Mouse (Mus musculus) adrenal gland, postnatal 10 days (tissue): ENCODE data around the gene Mei4. TPM values are rescaled to one million over a fixed set of nuclear protein-coding genes. Genes with fewer than 3 reads are reported as not detected.

Experiments
- DNase-seq: peaks from one replicate; pipeline ENCODE4 v3.0.0; 2021; ENCODE audit warnings: mixed read lengths
- long read RNA-seq, 2 experiments: library from polyadenylated mRNA; stranded (forward); transcript quantifications; one replicate each; pipeline ENCODE4 v2.0.0; 2021
- total RNA-seq, 2 experiments: library from RNA; stranded (reverse); gene quantifications; 2 replicates each; pipeline ENCODE4 v1.2.3; 2021

The Mei4 gene
- total RNA-seq, result under 1 TPM; 0.15 to 0.48 TPM
- long read RNA-seq, experiment 1, result 0 reads
- long read RNA-seq, experiment 2, result 0 reads

- DNase-seq, result peak; percentile 78
Measured at GRCm38 (mm10) chr9:81863181-81863887, at the start of gene Mei4. TSS of gene Mei4 (plus strand) at chr9:81863670.

- no peak for DNase-seq
Measured at GRCm38 (mm10) chr9:81819715-81820373, 43.6 kb upstream of the Mei4 start.

DNA sequence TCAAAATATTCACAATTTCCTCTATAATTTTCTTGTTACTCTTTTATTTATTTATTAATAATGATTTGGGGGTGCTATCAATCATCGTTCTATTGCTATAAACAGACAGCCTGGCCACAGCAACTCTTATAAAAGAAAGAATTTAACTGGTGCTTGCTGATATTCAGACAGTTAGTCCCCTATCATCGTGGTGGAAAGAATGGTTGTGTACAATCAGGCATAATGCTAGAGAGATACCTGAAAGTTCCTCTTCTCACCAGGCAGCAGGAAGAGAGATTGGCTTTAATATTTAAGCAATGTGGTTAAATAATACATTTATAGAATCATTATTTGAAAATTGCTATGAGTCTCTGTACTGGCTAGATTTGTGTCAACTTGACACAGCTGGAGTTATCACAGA is 35.9 kb upstream of the Mei4 start:
- no peak for DNase-seq

- no peak for DNase-seq
Measured at GRCm38 (mm10) chr9:81834056-81834455, 29.4 kb upstream of the Mei4 start.

GRCm38 (mm10) chr9:81858861-81859260 is 4.6 kb upstream of the Mei4 start:
- DNase-seq, result no peak

DNA sequence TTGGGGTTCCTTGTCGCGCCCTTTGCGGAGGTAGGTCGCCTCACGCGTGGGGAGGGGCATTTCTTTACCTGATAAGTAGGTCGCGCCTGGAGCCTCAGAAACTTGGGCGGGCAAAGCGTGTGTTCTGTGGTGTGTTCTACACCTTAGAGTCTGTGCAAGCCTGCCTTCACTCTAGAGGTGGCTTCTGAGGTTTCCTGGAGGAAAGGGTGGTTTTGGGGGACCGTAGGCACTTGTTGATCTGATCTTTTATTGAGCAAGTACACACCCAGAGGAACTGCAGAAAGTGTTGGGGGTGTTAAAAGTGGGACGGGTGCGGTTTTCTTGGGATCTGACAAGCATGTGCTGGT is 391 bp downstream of the Mei4 start:
- no peak for DNase-seq

- DNase-seq, result no peak
Measured at GRCm38 (mm10) chr9:81866032-81866431, 2.6 kb downstream of the Mei4 start.

- DNase-seq, result no peak
Measured at GRCm38 (mm10) chr9:81921456-81921855, 58.0 kb downstream of the Mei4 start.

DNA sequence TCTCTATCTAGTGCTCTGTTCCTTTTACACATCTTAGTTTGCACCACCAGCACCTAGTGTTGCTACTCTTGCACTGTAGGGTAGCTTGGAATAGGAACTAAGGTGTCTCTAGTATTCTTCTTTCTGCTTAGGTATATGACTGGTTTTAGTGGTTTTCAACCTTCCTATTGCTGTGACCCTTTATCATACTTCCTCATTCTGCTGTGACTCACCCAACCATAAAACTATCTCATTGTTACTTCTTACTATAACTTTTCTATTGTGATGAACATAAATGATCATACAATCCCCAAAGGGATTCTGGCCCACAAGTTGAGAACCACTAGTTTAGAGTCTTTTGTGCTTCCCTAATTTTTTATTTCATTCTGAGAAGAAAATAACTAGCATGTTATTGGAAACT is 61.3 kb downstream of the Mei4 start:
- DNase-seq, result no peak

- no peak for DNase-seq
Measured at GRCm38 (mm10) chr9:81940533-81940932, 77.1 kb downstream of the Mei4 start.

- DNase-seq, result no peak
Measured at GRCm38 (mm10) chr9:81945624-81946023, 82.2 kb downstream of the Mei4 start.

DNA sequence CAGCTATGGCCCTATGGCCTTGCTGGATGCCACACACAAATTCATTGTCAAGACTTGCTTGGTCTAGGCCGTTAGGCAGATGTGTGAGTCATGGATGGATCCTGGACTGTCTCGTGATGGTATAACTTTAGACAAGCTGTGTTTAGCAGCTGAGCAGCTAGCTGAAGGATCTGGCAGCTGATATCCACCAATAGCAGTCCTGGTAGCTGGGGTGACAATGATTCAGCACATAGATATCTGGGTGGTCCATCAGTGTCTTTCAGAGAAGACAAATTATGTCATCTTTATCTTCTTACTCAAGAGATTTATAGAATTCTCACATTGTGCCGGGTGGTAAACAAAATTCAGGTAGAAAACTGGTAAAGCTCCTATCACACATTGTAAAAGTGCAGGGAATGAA is 93.4 kb downstream of the Mei4 start:
- DNase-seq, result no peak

DNA sequence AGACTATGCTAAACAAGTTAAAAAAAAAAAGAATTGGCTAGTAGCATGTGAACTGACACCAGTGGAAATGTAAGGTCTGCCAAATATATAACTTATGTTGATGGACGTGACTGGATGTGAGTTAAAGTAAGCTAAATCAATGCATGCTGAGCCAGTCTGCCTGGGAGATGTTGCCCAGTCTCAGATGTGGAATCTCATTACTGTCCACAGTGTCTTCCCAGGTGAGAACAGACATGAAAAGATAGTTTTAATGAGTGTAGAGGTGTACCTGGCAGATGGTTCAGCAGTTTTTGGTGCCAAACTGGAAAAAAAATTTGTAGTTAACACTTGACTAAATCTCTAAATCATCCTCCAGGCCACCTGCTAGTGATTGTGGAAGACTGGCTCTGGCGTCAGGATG is 94.4 kb downstream of the Mei4 start:
- DNase-seq, result no peak

GRCm38 (mm10) chr9:81966765-81967164 is 103.3 kb downstream of the Mei4 start:
- no peak for DNase-seq

DNA sequence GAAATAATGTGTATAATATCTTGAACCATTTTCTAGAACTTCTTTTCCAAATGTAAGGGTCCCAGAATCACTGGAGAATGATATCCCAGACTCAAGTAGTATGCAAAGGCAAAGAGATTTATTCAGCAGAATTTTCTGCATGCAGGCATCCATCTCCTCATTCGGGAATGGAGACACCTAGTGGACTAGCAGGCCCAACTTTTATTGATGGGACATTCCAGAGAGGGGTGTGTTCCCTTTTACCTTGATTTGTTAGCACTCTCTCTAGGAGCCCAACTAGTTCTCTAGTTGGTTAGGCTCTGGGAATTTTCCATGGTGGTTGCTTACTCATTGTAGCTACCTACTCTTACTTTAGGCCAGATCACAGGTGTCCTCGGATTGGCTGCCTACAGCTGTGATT is 105.5 kb downstream of the Mei4 start:
- no peak for DNase-seq

GRCm38 (mm10) chr9:81982461-81982860 is 119.0 kb downstream of the Mei4 start:
- no peak for DNase-seq

DNA sequence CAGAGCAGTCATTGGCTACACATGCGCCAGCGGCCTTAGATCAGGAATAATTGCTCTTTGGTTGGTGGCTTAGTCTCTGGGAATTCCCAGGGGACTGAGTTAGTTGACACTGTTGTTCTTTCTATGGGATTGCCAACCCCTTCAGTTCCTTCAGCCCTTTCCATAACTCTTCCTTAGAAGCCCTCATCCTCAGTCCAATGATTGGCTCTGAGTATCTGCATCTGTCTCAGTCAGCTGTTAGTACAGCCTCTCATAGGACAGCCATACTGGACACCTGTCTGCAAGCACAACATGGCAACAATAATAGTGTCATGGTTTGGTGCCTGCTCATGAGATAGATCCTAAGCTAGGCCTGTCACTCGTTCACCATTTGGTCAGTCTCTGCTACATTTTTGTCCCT is 149.5 kb downstream of the Mei4 start:
- DNase-seq, result no peak

- no peak for DNase-seq
Measured at GRCm38 (mm10) chr9:82042515-82043056, 179.1 kb downstream of the Mei4 start.

DNA sequence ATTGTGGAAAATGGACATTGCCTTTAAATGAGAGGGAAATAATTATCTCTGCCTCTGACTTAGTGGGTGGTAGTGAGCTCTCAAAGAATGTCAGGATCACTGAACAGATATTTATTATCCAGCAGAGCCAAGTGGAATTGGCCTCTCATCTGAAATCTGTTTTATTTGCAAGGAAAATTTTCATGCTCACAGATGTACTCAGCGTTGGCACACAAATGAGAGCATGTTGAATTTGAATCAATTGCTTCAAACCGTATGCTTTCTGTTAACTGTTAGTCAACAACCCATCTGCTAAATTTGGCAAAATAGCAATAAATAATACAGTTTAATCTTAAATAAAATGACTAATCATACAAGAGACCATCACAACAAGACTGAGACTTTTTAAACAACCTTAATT is 181.0 kb downstream of the Mei4 start:
- DNase-seq, result no peak

DNA sequence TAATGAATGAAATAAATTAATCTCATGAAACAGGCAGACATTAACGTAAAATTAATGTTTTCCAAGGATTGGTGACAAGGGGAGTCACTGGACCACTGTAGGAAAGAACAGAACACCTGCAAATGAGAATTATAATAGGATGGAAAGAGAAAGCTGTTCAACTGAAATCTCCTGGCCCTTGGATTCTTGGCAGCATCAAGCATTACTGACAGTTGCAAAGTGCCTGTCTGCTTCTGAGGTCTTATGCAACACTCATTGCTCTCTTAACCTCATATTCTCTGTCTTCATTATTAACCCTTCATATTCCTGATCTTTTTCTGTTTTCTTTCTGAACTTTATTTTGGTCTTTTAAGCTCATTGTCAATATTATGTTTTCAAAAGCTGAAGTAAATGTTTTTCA is 210.4 kb downstream of the Mei4 start:
- no peak for DNase-seq

- no peak for DNase-seq
Measured at GRCm38 (mm10) chr9:82075270-82075669, 211.8 kb downstream of the Mei4 start.

DNA sequence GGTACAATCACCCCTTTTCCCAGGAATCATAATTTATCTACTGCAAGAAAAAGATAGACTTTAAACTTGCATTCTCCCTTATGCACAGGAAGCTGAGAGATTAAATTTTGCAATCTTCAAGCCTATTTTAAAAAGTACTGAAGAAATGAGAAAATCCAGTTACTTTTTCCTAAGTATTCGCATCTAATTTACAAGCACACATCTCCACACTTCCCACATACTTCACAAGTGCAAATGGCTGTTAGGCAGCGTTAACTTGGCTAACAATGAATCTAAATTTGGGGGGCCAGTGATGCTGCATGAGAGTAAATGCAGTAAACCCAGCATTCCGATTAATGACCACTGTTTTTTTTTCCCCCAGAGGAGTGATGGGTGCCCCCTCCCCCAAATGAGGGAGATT is 232.9 kb downstream of the Mei4 start:
- no peak for DNase-seq

DNA sequence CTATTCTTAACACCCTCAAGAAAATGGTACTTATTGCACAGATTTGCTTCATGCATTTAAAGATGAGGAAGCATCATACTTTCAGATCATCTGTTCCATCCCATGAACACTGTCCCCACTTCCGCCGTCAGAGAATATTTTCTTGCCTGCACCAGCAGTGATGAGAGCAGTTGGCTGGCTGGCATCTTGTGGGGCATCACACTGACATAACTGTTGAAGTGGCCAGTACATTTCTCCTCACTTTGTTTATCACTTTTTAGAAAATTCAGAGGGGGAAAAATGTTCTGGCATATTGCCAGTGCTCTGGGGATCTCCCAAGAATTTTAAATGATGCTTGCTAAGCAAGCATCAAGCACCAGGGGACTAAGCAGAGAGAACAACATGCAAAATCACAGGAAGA is 251.4 kb downstream of the Mei4 start:
- no peak for DNase-seq

- no peak for DNase-seq
Measured at GRCm38 (mm10) chr9:82136119-82136518, 272.6 kb downstream of the Mei4 start.
